Mouse (Mus musculus): ENCODE measurements around the gene Map3k9.

DNA sequence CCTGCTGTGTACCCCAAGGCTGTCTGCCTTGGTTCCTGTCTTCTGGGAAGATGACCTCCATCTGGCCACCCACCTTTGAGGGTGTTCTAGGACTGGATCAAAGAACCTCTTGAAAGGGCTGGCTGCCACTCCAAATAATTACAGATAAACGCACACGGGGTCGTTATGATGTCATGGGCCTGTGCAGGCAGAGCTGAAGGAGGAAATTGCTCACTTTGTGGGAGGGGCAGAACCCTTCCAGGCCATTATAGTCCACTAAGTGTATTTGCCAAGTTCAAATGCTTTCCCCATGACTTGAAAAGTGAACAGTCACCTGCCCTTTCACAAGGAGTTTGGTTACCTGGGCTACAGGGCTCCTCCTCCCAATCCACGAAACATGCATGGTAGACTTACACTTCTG, 83.0 kb downstream of the Map3k9 start:
- no peak for TF ChIP-seq CTCF (IDR thresholded peaks at IDR 0.05; ENCODE audit: insufficient read depth, low read length)
- no peak for TF ChIP-seq POLR2A (IDR thresholded peaks at IDR 0.05; ENCODE audit: borderline replicate concordance, extremely low read depth, low read depth, low read length)

Data from lung, adult 2 months (tissue).